Mouse (Mus musculus) cerebellum, adult 2 months (tissue): ENCODE results near the gene Gng7.

Source experiments
- CTCF ChIP-seq: fragments of 200-500 bp; IDR thresholded peaks from 2 replicates; pipeline ENCODE4 v1.5.1; 2011; ENCODE audit warnings: low read depth, mild to moderate bottlenecking, control low read depth, low read length, moderate library complexity, borderline replicate concordance; ENCODE audit not compliant: insufficient read depth
- POLR2A ChIP-seq: fragments of 200-500 bp; IDR thresholded peaks from 2 replicates; pipeline ENCODE4 v1.6.1; 2011; ENCODE audit warnings: low read length, control low read depth, borderline replicate concordance; ENCODE audit not compliant: insufficient read depth

DNA sequence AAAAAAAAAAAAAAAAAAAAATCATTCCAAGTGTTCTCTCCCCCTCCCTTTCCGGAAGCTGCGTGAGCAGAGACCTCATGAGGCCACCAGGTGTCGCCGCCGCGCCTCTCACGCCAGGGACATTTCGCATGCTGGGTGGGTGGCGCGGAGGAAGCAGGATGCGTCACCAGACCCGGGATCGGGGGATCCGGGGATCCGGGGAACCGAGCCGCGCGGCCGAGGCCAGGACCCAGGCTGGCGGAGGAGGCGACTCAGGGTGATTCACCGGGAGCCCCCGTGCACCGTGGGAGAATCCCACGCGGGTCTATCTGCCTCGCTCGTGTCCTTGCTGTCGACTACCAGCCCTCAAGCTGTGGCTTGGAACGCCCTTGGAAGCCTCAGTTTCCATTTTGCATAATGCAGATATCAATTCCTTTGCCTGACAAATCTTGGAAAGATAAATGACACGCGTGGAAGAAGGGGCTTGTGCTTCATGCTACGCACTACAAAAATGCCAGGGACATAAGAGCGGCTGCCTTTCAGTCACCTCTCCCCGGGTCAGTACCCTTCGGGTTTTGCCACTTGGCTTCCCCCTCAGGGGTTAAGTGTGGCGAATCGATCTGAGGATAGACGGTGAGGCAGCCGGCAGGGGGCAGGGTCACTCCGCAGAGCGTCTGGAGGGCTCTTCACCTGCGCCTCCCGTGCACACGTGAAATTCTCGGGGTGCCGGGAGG, 86.0 kb downstream of the Gng7 start:
- peak; percentile 88 for TF ChIP-seq CTCF
- TF ChIP-seq POLR2A, result peak; percentile 69
